Mouse (Mus musculus) hindbrain, embryonic 13.5 days (tissue): ENCODE measurements around the gene Lrp11. TPM values are rescaled to one million over a fixed set of nuclear protein-coding genes. Genes with fewer than 3 reads are reported as not detected.

Experiments used
- polyA plus RNA-seq: library from polyadenylated mRNA; unstranded; fragments of >200 nt; fragmentation: Nextera tagmentation; extraction: Ambion mirVana; gene quantifications from 2 replicates; pipeline ENCODE4 v1.2.1, GENCODE M21; 2015

The Lrp11 gene
- polyA plus RNA-seq, 1 experiment from 2014 or later, result 23.4 TPM

Other genes starting within 250 kb of the Lrp11 start
- gene Ulbp1, start 116.2 kb upstream of the Lrp11 start, polyA plus RNA-seq, result 0.83 and 1.3 TPM in 2 replicates
- 35.8 and 38.2 TPM in 2 replicates for gene Nup43, start 77.7 kb downstream of the Lrp11 start, polyA plus RNA-seq
- 166 and 171 TPM in 2 replicates for gene Pcmt1, start 91.3 kb downstream of the Lrp11 start, polyA plus RNA-seq
- gene Lats1, start 91.4 kb downstream of the Lrp11 start, polyA plus RNA-seq, result 10.4 and 10.8 TPM in 2 replicates
- gene Katna1, start 136.2 kb downstream of the Lrp11 start, polyA plus RNA-seq, result 35.9 and 36.6 TPM in 2 replicates
- gene Ginm1, start 203.0 kb downstream of the Lrp11 start, polyA plus RNA-seq, result 49.3 and 54.5 TPM in 2 replicates
- 49.1 and 49.7 TPM in 2 replicates for gene Ppil4, start 203.1 kb downstream of the Lrp11 start, polyA plus RNA-seq
- gene Zc3h12d, start 242.7 kb downstream of the Lrp11 start, polyA plus RNA-seq, result 0.18 TPM in 2 replicates